In the genomic region with DNA sequence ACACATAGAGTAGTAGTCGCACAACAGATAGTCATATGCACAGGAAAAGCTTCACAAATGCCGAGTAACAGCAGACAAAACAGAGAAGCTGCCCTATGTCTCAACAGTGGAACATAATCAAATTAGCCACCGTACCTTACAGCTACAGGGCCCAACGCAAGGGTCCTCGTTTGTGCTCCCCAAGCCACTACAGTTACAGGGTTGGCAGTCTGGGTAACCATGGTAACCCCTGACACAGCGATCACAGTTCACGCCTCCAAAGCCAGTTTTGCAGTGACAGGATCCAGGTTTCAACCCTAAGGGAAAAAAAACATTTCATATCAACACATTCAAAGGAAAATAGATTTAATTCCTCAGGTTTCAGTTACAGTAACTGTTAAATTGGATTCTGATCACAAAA, we compare ENCODE assay signal across 16 mouse cellular contexts.
DNase-seq lines count a peak whose midpoint lies in the region; ATAC-seq lines count a peak whose summit lies in the region.
"Had no signal": no experiment of that assay in that cellular context is flagged by ENCODE, and none has a peak within 500 bp of the region (broad histone marks: within the 10 kb centered on the region; RNA-seq: fewer than 3 reads in every experiment).

No protein-coding gene starts in this region.

- no peaks in the 10 kb centered on the region for H3K27me3 ChIP-seq in hindbrain, embryonic 10.5 days (ENCODE audit: insufficient read depth, poor library complexity, severe bottlenecking)
- no peaks in the 10 kb centered on the region for H3K27me3 ChIP-seq in hindbrain, embryonic 16.5 days (replicated peaks; ENCODE audit: control insufficient read depth, insufficient read depth, low read length)
- H3K27me3 ChIP-seq in hindbrain, embryonic 14.5 days (ENCODE audit: control insufficient read depth, insufficient read depth, low read length), result no peaks in the 10 kb centered on the region
- no peaks in the 10 kb centered on the region for H3K27me3 ChIP-seq in neural tube, embryonic 12.5 days (replicated peaks)
- H3K27me3 ChIP-seq: limb, embryonic 13.5 days had no signal

- H3K4me3 ChIP-seq in hindbrain, embryonic 10.5 days, result no peak overlapping the region
- no peak overlapping the region for H3K4me3 ChIP-seq in hindbrain, embryonic 16.5 days (ENCODE audit: low read length)
- no peak overlapping the region for H3K4me3 ChIP-seq in hindbrain, embryonic 14.5 days (replicated peaks; ENCODE audit: low read length)
- H3K4me3 ChIP-seq in neural tube, embryonic 12.5 days, result no peak overlapping the region
- H3K4me3 ChIP-seq: heart, embryonic 10.5 days; limb, embryonic 13.5 days had no signal

- H3K4me2 ChIP-seq in hindbrain, embryonic 16.5 days (ENCODE audit: low read length), result no peak overlapping the region
- H3K4me2 ChIP-seq in hindbrain, embryonic 14.5 days (replicated peaks), result no peak overlapping the region
- no peak overlapping the region for H3K4me2 ChIP-seq in neural tube, embryonic 12.5 days (replicated peaks)
- H3K4me2 ChIP-seq: limb, embryonic 13.5 days had no signal

- no peaks in the 10 kb centered on the region for H3K4me1 ChIP-seq in hindbrain, embryonic 10.5 days (replicated peaks)
- H3K4me1 ChIP-seq in hindbrain, embryonic 16.5 days (ENCODE audit: control insufficient read depth, insufficient read depth, low read depth, low read length), result no peaks in the 10 kb centered on the region
- no peaks in the 10 kb centered on the region for H3K4me1 ChIP-seq in hindbrain, embryonic 14.5 days (replicated peaks; ENCODE audit: control insufficient read depth, insufficient read depth, low read length)
- H3K4me1 ChIP-seq in neural tube, embryonic 12.5 days, result no peaks in the 10 kb centered on the region
- H3K4me1 ChIP-seq: heart, embryonic 10.5 days had no signal

- peak; percentile 10 for DNase-seq in hindbrain, embryonic 10.5 days (ENCODE audit: low spot score)
- DNase-seq in embryo, embryonic 11.5 days (ENCODE audit: low read depth, low spot score), result peak; percentile 3
- no peak for DNase-seq in hindbrain, embryonic 14.5 days (ENCODE audit: low spot score)
- DNase-seq in cerebellum, adult 8-10 months, result no peak
- no peak for DNase-seq in thymus, postnatal 10 days (ENCODE audit: low spot score in 2 of 2)
- DNase-seq: adrenal gland, postnatal 14 days; cerebellum, postnatal 25 days; heart, postnatal 36 days; kidney, adult 2 months; lung, postnatal 36 days; thymus, postnatal 36 days had no signal

- H3K9ac ChIP-seq in hindbrain, embryonic 16.5 days (ENCODE audit: low read depth, low read length), result no peak overlapping the region
- H3K9ac ChIP-seq in hindbrain, embryonic 14.5 days, result no peak overlapping the region
- H3K9ac ChIP-seq in neural tube, embryonic 12.5 days, result no peak overlapping the region
- H3K9ac ChIP-seq: limb, embryonic 13.5 days had no signal

- H3K27ac ChIP-seq in hindbrain, embryonic 10.5 days, result no peak overlapping the region
- H3K27ac ChIP-seq in hindbrain, embryonic 16.5 days (ENCODE audit: low read depth, low read length), result no peak overlapping the region
- H3K27ac ChIP-seq in hindbrain, embryonic 14.5 days, result no peak overlapping the region
- no peak overlapping the region for H3K27ac ChIP-seq in neural tube, embryonic 12.5 days
- H3K27ac ChIP-seq: heart, embryonic 10.5 days; limb, embryonic 13.5 days had no signal

- no peaks in the 10 kb centered on the region for H3K36me3 ChIP-seq in hindbrain, embryonic 10.5 days
- no peaks in the 10 kb centered on the region for H3K36me3 ChIP-seq in hindbrain, embryonic 16.5 days (ENCODE audit: control insufficient read depth, insufficient read depth, low read length)
- H3K36me3 ChIP-seq in hindbrain, embryonic 14.5 days (replicated peaks; ENCODE audit: control insufficient read depth, insufficient read depth), result no peaks in the 10 kb centered on the region
- H3K36me3 ChIP-seq in neural tube, embryonic 12.5 days, result no peaks in the 10 kb centered on the region
- H3K36me3 ChIP-seq: heart, embryonic 10.5 days; limb, embryonic 13.5 days had no signal

- no peaks in the 10 kb centered on the region for H3K9me3 ChIP-seq in hindbrain, embryonic 10.5 days
- H3K9me3 ChIP-seq in hindbrain, embryonic 16.5 days (ENCODE audit: control insufficient read depth, low read length), result no peaks in the 10 kb centered on the region
- peaks cover 6% of the 10 kb centered on the region; the same call in 1 of the 2 replicates for H3K9me3 ChIP-seq in hindbrain, embryonic 14.5 days (ENCODE audit: control insufficient read depth, low read length)
- H3K9me3 ChIP-seq in neural tube, embryonic 12.5 days, result no peaks in the 10 kb centered on the region
- H3K9me3 ChIP-seq: heart, embryonic 10.5 days; limb, embryonic 13.5 days had no signal

- WGBS in hindbrain, embryonic 10.5 days, result 49% methylated on average over 7 of the region's 7 CpGs
- WGBS in hindbrain, embryonic 16.5 days, result 35% methylated on average over 7 of the region's 7 CpGs
- WGBS in hindbrain, embryonic 14.5 days, result 29% methylated on average over 7 of the region's 7 CpGs
- WGBS in neural tube, embryonic 12.5 days, result 38% methylated on average over 7 of the region's 7 CpGs

- ATAC-seq in hindbrain, embryonic 16.5 days, result no peak
- ATAC-seq in hindbrain, embryonic 14.5 days (ENCODE audit: low FRiP score), result peak; percentile 57; the same call in 1 of the 2 replicates
- 0 out of 2 replicates have a peak, but pooled peaks have one; percentile 61 for ATAC-seq in neural tube, embryonic 12.5 days (ENCODE audit: low FRiP score, low read depth)
- ATAC-seq in granulocyte monocyte progenitor cell, adult 5-6 weeks (replicated peaks; ENCODE audit: poor library complexity, severe bottlenecking), result no peak

Comparison
In these comparisons a context has a peak if more than half of its experiments do, and no peak if none do; other contexts are left out.
1. DNase-seq: peak in hindbrain, embryonic 10.5 days (single experiment) and embryo, embryonic 11.5 days (single experiment); none in hindbrain, embryonic 14.5 days (single experiment), cerebellum, adult 8-10 months (single experiment) and thymus, postnatal 10 days (0 of 2).
2. ATAC-seq: peak in hindbrain, embryonic 14.5 days (single experiment) and neural tube, embryonic 12.5 days (single experiment); none in hindbrain, embryonic 16.5 days (single experiment) and granulocyte monocyte progenitor cell, adult 5-6 weeks (single experiment).